Mouse (Mus musculus) intestine, embryonic 16.5 days (tissue): ENCODE measurements at regions not wholly inside any gene's neighbourhood (a gene's known extent, or its start where the extent isn't known, plus 50 kb on each side); places are given as distances from the start of the nearest gene placed in this dataset.

ENCODE experiments used
- ATAC-seq: fragments of 200-750 bp; cut with Nextera tagmentation; 2 replicates; pipeline ENCODE4 v1.8.0; 2017; ENCODE audit warnings: moderate TSS enrichment, moderate library complexity
- H3K27ac ChIP-seq: fragments of 300-500 bp; sonication (generic); 2 replicates; pipeline ENCODE4 v1.5.1; 2014; ENCODE audit warnings: mild to moderate bottlenecking, low read length
- H3K27me3 ChIP-seq: fragments of 300-500 bp; sonication (generic); replicated peaks from 2 replicates; pipeline ENCODE4 v1.6.1; 2014; ENCODE audit warnings: low read length, control low read depth, mixed read lengths; ENCODE audit not compliant: control insufficient read depth, insufficient read depth
- H3K36me3 ChIP-seq: fragments of 300-500 bp; sonication (generic); 2 replicates; pipeline ENCODE4 v1.6.1; 2014; ENCODE audit warnings: low read length, control low read depth; ENCODE audit not compliant: control insufficient read depth, insufficient read depth
- H3K4me1 ChIP-seq: fragments of 300-500 bp; sonication (generic); 2 replicates; pipeline ENCODE4 v1.6.1; 2014; ENCODE audit warnings: low read length, control low read depth, mixed read lengths; ENCODE audit not compliant: control insufficient read depth, insufficient read depth
- H3K4me2 ChIP-seq: fragments of 300-500 bp; sonication (generic); 2 replicates; pipeline ENCODE4 v1.6.1; 2014; ENCODE audit warnings: low read depth, low read length, control low read depth
- H3K4me3 ChIP-seq: fragments of 300-500 bp; sonication (generic); 2 replicates; pipeline ENCODE4 v1.5.1; 2014; ENCODE audit warnings: mild to moderate bottlenecking, low read length
- H3K9ac ChIP-seq: fragments of 300-500 bp; sonication (generic); 2 replicates; pipeline ENCODE4 v1.6.1; 2014; ENCODE audit warnings: low read depth, low read length
- H3K9me3 ChIP-seq: fragments of 300-500 bp; sonication (generic); 2 replicates; pipeline ENCODE4 v1.6.1; 2016; ENCODE audit warnings: low read length, control low read depth; ENCODE audit not compliant: control insufficient read depth
- WGBS: fragments of 180-500 bp; shearing (Covaris S2); extraction: QIAGEN DNeasy Blood & Tissue Kit; methylation state at CpG from one replicate; pipeline ENCODE4 v1.1.7; 2014; 5-methylcytosine and 5-hydroxymethylcytosine counted together

DNA sequence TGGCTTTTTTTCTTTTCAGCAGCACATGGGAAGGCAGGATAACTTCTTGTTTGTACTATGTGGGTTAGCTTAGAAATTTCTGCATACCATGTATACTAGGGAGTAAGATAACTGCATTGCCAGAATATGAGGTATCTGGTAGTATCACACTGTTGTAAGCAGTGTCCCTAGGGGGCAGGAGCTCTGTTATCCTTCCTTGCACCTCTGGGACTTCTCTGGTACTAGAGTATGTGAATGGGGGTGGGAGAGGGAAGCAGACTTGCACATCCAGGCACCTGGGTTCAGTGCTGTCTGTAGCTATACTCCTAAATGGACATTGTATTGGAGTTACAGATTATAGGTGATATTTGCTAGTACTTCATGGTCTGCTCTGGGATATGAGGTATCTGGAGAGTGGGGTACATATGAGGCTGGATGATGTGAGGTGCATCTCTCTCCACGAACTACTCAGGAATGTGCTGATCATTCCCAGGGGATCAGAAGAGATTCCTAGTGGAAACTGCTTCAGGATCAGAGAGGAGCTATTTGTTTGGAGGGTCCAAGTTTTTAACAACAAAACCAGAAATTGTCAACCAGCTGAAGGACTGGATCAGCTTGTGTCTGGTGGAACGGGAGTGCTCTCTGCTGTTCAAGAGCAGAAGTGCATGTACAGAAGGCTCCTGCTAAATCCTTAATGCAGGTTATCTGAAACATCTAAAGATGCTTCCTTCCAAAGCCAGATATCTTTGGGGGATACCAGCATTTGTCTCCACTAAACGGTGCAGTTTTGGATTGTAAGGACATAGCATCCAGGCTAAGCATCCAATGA lies 402.7 kb upstream of the Vrk2 start:
- H3K27me3 ChIP-seq = no peaks in the 10 kb centered on the region
- no peak overlapping the region for H3K4me3 ChIP-seq
- no peaks in the 10 kb centered on the region for H3K4me1 ChIP-seq
- no peaks in the 10 kb centered on the region for H3K36me3 ChIP-seq
- no peak for ATAC-seq
- no peak overlapping the region for H3K27ac ChIP-seq
- WGBS = 32% methylated on average over 3 of the region's 3 CpGs
- no peaks in the 10 kb centered on the region for H3K9me3 ChIP-seq
- H3K4me2 ChIP-seq = no peak overlapping the region
- no peak overlapping the region for H3K9ac ChIP-seq

DNA sequence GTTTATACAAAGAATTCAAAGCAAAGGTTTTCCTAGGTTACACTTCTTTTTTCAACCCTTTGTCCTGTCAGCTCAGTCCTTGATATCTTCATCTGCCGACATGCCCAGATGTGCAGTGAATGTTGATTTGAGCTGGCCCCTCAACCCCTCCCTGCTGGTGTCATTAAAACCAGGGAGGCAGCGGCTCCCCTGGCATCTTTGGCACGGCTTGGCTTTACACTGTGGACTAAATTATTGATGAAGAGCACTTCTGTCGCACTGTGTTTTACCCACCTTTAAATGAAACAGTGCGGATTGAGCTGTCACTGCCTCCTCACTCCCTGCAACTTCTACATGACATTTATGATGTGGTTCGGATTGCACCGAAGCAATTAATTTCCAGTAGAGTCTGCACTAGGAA lies 387.4 kb upstream of the Vrk2 start:
- H3K27me3 ChIP-seq = no peaks in the 10 kb centered on the region
- H3K27ac ChIP-seq = no peak overlapping the region
- H3K4me2 ChIP-seq = no peak overlapping the region
- no peak overlapping the region for H3K9ac ChIP-seq
- no peaks in the 10 kb centered on the region for H3K36me3 ChIP-seq
- 66% methylated on average over 7 of the region's 7 CpGs for WGBS
- H3K9me3 ChIP-seq = no peaks in the 10 kb centered on the region
- H3K4me1 ChIP-seq = no peaks in the 10 kb centered on the region
- H3K4me3 ChIP-seq = no peak overlapping the region
- ATAC-seq = no peak

DNA sequence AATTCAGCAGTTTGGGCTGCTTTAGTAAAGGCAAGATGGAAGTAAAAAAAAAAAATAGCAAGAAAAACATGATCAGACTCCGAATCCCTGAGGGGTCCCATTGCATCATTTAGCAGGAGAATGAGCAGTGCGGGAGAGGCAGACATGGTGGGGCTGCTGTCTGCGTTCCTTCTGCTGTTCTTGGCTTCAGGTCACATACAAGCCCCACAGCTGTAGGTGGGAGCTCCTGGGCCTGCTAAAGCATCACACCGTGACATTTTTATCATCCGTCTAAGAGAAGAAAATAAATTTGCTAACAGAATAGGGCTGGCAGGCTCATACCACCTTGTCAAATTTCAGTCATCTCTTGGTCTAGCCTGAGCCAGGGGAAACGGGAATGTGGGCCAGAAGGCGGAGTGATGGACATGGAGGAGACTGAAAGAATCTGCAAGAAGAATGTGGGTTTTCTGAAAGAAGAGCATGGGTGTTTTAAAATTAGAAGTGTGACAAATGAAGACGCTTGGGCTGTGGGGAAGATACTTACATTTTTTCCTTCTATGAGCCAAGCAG lies 378.8 kb upstream of the Vrk2 start:
- no peaks in the 10 kb centered on the region for H3K4me1 ChIP-seq
- ATAC-seq = no peak
- 79% methylated on average over 8 of the region's 8 CpGs for WGBS
- no peaks in the 10 kb centered on the region for H3K36me3 ChIP-seq
- no peaks in the 10 kb centered on the region for H3K27me3 ChIP-seq
- no peak overlapping the region for H3K4me2 ChIP-seq
- H3K9ac ChIP-seq = no peak overlapping the region
- H3K27ac ChIP-seq = no peak overlapping the region
- H3K9me3 ChIP-seq = no peaks in the 10 kb centered on the region
- H3K4me3 ChIP-seq = no peak overlapping the region

DNA sequence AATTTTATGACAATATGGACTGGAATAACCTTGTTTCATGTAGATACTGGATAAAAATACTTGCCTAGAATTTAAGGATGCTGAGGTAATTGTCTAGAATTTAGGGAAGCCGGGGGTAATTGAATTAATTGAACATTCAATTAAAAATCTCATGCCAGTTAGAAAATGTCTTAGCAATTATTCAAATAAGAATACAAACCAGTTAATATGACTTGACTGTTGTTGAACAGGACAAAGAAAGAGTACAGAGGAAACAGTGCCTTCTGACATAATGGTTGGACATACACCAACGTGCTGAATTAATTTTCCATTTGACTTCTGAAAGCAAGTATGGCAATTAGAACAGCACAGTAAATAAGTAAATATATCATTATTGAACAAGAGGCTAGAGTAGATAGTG lies 377.4 kb upstream of the Vrk2 start:
- Histone ChIP-seq H3K4me1 (no peaks in the 10 kb centered on the region), H3K9ac (no peak overlapping the region)
- WGBS = 85% methylated on average over 2 of the region's 2 CpGs

DNA sequence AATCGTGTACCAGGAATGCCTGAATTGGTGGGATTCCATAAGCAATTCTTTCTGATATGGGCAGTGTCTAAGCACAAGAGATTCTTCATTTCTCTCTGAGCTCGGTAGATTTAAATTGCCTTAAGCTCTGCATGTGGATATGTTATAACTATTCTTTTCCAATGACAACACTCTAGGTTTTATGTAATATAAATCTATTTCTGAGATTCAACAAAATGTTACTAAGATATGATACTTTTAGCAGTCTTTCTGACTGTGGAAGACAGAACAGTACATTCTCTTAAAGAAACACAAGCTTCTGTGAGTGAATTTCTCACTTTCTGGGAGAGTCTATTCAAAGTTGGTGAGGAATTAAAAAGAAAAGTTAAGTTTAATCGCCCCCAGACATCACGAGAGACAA lies 373.6 kb upstream of the Vrk2 start:
- no peak overlapping the region for H3K9ac ChIP-seq
- H3K4me3 ChIP-seq = no peak overlapping the region
- H3K27ac ChIP-seq = no peak overlapping the region
- H3K36me3 ChIP-seq = no peaks in the 10 kb centered on the region
- no peak overlapping the region for H3K4me2 ChIP-seq
- no peak for ATAC-seq
- WGBS = 76% methylated on average over 4 of the region's 4 CpGs
- no peaks in the 10 kb centered on the region for H3K4me1 ChIP-seq
- no peaks in the 10 kb centered on the region for H3K9me3 ChIP-seq
- H3K27me3 ChIP-seq = no peaks in the 10 kb centered on the region

More for the DNA sequence above, 377.4 kb upstream of the Vrk2 start:
- Histone ChIP-seq H3K4me2 (no peak overlapping the region), H3K27ac (no peak overlapping the region), H3K9me3 (no peaks in the 10 kb centered on the region), H3K4me3 (no peak overlapping the region), H3K27me3 (no peaks in the 10 kb centered on the region), H3K36me3 (no peaks in the 10 kb centered on the region)
- no peak for ATAC-seq

DNA sequence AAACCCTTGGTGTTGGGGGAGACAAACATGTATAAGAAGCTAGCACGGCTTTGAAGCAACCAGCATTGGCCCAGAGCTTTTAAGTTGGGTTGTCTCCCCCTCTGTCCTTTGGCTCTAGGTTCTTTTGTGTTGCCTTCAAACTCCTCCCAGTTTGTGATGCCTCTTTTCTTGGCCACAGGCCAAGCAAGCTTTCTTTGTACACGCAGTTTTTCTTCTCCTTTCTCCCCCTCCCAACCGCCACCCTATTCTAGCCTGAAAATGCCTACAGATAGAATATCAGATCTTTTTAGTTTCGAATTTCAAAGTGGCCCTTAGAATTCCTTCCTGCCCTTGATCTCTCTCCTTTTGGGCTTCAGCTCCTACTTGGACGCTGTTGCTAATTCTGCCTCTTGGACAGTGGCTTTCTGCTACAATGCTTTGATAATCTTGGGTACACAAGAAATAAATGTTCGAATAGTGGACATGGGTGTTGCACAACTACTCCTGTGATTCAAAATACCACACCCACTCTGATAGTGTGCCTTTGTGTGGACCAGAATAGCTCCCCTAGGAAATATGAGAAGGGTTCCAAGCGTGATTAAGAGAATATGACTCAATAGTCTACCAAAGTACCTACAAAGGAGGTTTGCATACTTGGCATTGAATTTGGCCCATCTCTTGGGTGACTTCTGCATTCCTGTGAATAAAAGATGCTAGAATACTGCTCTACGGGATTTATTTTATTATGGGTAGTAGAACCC lies 369.3 kb upstream of the Vrk2 start:
- Histone ChIP-seq H3K36me3 (no peaks in the 10 kb centered on the region), H3K4me3 (no peak overlapping the region), H3K4me1 (peaks cover 2% of the 10 kb centered on the region; the same call in 1 of the 2 replicates), H3K4me2 (no peak overlapping the region), H3K27ac (no peak overlapping the region), H3K9me3 (no peaks in the 10 kb centered on the region), H3K9ac (no peak overlapping the region), H3K27me3 (no peaks in the 10 kb centered on the region)
- no peak for ATAC-seq
- WGBS = 55% methylated on average over 8 of the region's 8 CpGs

DNA sequence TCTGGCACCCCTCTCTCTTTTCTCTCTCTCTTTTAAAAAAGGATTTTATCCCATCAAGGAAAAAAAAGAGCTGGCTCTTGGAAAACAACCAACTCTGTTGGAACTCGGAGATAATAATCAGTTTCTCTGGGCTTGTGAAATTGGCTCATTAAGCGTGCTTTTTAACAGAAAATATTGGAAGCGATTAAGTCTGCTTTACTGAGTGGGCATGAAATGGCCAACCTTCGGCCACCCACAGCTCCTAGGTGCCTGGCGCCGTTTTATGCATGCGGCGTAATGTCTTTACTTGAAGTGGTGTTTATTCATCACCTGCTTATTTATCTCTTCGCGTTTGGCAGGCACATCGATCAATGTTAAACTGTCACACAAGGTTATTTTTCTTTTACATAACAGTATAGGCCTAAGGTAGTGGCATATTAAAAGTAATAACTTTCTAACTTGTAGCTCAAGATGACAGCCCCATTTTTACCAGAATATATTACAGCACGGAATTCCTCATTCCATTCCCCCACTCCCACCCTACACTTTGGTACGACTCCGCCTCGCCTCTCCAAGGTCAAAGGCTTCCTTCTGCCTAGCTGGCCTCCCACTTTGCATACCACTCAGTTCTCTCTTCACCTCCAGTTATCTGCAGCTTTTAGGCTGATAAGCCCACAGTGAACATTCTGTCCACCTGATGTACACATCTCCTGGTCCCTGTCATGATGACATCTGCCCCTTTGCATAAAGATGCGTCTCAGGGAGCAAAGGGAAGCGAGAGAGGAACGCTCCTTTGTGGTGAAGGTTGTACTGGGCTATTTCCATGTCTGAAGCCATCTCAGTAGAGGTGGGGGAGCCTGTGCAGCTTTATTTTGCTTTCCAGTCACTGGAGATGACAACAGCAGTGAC lies 368.5 kb upstream of the Vrk2 start:
- no peak overlapping the region for H3K9ac ChIP-seq
- H3K4me1 ChIP-seq = peaks cover 2% of the 10 kb centered on the region; the same call in 1 of the 2 replicates
- no peak overlapping the region for H3K4me3 ChIP-seq
- no peaks in the 10 kb centered on the region for H3K9me3 ChIP-seq
- 57% methylated on average over 18 of the region's 18 CpGs for WGBS
- no peaks in the 10 kb centered on the region for H3K36me3 ChIP-seq
- H3K27me3 ChIP-seq = no peaks in the 10 kb centered on the region
- no peak overlapping the region for H3K27ac ChIP-seq
- ATAC-seq = no peak
- no peak overlapping the region for H3K4me2 ChIP-seq

DNA sequence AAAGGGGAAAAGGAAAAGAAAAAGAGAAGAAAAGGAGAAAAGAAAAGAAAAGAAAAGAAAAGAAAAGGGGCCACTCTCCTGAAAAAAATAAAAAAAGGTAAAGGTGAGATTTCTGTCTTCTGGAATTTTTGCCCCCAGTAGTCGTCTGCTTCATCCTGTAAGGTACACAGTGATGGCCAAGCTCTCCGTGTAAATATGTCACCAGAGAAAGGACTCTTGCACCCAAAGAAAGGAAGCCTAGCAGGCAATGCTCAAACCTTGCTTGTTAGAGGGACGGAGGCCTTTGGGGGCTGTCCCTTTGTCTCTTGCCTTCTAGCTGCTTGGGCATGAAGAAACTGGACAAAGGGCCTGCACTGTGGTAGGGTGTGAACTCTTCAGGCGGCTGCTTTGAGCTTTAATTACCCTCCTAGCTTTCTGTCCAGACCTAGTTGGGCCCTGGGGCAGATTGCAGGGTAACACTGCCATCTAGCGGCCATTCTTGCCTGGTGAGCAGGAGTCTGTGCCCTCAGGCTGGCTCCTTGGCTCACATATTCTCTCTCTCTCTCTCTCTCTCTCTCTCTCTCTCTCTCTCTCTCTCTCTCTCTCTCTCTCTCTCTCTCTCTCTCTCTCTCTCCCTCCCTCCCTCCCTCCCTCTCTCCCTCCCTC lies 367.7 kb upstream of the Vrk2 start:
- no peaks in the 10 kb centered on the region for H3K36me3 ChIP-seq
- H3K9ac ChIP-seq = no peak overlapping the region
- no peaks in the 10 kb centered on the region for H3K27me3 ChIP-seq
- 6% methylated on average over 5 of the region's 5 CpGs for WGBS
- H3K27ac ChIP-seq = no peak overlapping the region
- H3K4me1 ChIP-seq = peaks cover 2% of the 10 kb centered on the region; the same call in 1 of the 2 replicates
- no peak overlapping the region for H3K4me3 ChIP-seq
- H3K4me2 ChIP-seq = peak overlapping the region; percentile 40; the same call in 1 of the 2 replicates
- ATAC-seq = peak; percentile 99
- H3K9me3 ChIP-seq = no peaks in the 10 kb centered on the region
